Mouse (Mus musculus): ENCODE results near the gene Ankrd34a. TPM values are rescaled to one million over a fixed set of nuclear protein-coding genes. Genes with fewer than 3 reads are reported as not detected.
A peak's percentile ranks its signal among the peaks of the same experiment; 100 is the strongest.

Gene Ankrd34a
- total RNA-seq, 2 experiments from 2014 or later = 0.76 to 0.77 TPM

- no peak for DNase-seq (ENCODE audit: low spot score in 2 of 2)
Observed at GRCm38 (mm10) chr3:96561946-96562681, 34.3 kb upstream of the Ankrd34a start.

DNA sequence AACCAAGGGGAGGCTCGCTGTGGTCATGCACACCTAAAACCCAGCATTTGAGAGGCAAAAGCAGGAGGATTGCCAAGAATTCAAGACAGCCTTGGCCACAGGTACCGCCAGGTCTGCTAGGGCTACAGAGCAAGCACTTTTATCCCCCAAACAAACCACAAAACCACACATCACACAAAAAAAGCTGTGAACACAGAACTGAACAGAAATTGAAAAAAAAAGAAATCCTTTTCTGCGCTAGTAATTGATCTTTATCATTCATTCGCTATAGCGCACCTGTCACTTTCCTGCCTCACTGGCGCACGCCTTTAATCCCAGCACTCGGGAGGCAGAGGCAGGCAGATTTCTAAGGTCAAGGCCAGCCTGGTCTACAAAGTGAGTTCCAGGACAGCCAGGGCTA is 33.2 kb upstream of the Ankrd34a start:
- DNase-seq (ENCODE audit: low spot score in 2 of 2) = no peak

DNA sequence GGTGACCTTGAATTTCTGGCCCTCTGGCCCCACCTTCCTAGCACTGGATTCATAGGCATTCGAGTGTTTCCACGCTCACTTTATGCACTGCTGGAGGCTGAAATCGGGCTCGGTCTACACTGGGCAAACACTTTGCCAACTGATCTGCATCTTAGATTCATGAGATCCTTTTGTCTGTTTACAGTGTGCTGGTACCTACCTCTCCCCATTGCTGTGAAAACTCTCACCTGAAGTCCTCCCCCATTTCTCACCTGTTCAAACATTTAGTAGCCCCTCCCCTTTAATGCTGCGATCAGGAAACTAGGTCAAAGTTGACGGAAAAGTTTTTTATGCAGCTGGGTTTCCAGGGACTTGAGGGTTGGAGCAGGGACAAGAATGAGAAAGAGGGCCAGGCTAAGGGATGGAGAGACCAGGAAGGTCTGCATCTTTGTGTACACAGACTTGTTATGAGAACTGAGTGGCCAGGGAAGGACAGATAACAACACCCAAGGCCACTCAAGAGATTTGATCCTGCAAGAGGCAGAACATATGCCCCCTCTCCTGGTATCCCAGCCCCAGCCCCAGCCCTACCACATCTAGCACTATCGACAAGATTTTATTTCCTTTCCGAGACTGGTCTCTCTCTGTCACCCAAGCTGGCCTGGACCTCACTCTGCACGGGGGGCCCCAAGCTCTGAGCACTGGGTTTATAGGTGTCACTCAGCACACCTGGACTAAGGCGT is 32.4 kb upstream of the Ankrd34a start:
- no peak for DNase-seq (ENCODE audit: low spot score in 2 of 2)

GRCm38 (mm10) chr3:96564633-96565032 is 31.8 kb upstream of the Ankrd34a start:
- no peak for DNase-seq (ENCODE audit: low spot score in 2 of 2)

GRCm38 (mm10) chr3:96565105-96565504 is 31.3 kb upstream of the Ankrd34a start:
- no peak for DNase-seq (ENCODE audit: low spot score in 2 of 2)

DNA sequence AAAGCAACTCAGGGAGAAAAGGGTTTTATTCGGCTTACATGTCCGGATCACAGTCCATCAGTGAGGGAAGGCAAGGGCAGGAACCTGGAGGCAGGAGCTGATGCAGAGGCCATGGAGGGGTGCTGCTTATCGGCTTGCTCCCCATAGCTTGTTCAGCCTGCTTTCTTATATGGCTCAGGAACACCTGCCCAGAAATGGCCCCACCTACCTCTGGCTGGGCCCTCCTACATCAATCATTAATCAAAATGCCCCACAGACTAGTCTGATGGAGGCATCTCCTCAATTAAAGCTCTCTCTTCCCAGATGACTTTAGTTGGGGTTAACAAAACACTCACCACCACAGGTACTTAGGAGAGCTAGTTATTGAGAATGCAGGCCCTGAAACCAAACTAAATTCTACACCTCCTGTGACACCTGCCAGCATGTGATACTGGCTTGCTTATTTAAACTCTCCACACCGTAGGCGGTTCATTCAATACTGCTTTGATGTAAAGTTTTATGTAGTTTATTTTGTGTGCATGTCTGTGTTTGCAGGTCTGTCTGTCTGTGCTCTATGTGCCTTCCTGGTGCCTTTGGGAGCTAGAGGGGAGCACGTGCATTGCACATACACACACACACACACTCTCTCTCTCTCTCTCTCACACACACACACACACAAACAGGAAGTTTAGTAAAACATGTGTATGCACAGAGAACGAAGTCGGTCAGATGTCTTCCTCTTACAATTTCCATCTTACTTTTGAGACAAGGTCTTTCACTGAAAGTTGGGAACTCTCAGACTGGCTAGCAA is 29.6 kb upstream of the Ankrd34a start:
- no peak for DNase-seq (ENCODE audit: low spot score in 2 of 2)

DNA sequence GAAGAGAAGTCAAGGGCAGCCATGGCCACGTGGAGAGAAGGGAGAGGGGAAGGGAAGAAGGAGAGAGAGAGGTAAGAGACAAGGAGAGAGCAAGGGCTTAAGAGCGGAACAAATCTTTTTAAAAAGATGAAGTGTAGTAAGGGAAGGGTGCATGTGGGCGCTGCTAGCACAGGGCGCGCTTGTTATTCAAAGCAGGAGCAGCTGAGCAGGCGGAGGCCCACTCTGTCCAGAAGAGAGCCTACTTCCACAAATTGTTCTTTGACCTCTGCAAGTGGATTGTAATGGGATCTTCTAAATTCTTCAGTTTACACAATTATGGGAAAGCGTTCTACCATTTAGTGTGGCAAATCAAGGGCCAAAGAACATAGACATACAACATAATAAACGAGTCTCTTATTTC is 27.8 kb upstream of the Ankrd34a start:
- DNase-seq (ENCODE audit: low spot score in 2 of 2) = no peak

DNA sequence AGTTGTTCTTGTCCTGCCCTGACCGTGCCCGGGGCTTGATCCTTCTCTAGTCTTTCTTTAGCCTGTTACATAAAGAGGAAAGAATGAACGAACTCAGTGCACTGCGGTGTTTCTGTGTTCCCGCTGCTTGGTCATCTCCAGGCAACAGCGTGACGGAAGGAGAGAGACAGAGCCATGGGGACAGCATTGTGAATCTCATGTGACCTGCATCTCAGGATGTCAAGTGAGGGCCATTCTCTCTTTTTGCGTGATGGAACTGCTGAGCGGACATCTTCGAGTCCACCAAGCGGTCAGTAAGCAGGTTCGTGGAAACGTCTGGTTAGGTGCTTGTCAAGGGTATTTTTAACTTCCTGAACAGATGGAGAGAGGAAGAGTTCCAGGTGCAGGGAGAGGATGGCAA is 26.9 kb upstream of the Ankrd34a start:
- DNase-seq (ENCODE audit: low spot score in 2 of 2) = no peak

DNA sequence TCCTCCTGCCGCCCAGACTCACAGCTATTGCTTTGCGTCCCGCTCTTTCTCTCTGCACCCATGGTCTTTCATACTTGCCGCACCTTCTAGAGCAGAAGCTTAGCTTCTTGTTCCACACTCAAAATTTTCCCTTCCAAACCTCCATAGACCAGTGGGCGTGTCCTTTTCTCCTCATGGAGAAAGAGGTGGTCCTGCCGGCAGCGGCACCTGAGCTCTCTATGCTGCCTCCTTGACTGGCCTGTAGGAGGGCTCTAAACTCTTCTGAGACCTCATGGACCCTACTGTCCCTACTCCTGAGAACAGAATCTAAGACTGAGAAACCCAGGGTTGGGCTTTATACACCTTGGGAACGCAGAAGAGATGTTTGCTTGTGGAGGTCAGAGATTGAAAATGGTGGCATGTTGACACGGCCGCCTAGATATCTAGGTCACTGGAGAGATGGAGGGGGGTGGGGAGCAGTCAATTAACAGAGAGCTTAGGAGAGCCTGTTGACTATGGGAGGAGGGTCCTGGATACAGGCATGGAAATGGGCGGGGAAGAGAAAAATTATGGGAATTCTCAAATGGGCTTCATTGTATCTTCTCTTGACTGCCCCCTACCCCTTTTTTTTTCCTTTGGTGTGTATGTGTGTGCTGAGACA is 26.4 kb upstream of the Ankrd34a start:
- DNase-seq (ENCODE audit: low spot score in 2 of 2) = no peak

DNA sequence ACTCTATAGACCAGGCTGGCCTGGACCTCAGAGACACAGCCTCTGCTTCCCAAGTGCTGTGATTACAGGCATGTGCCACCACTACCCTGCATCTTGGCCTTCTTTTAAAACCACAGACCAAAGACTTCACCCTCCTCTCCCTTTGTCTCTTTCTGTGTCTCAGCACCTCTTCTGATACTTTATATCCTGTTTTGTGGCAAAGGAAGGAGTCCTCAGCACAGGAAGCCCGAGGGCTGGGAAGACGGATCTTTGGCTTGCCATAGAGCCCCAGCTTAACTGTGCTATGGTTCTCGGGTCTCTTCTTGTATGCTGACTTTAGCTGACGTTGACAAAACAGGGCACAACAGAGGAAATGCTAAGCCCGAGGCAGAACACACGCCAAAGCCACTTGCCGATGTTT is 25.8 kb upstream of the Ankrd34a start:
- no peak for DNase-seq (ENCODE audit: low spot score in 2 of 2)

- no peak for DNase-seq (ENCODE audit: low spot score in 2 of 2)
Observed at GRCm38 (mm10) chr3:96571336-96571735, 25.1 kb upstream of the Ankrd34a start.

GRCm38 (mm10) chr3:96571896-96572698 is 24.3 kb upstream of the Ankrd34a start:
- peak in 1 of 2 experiments; percentile 28 for DNase-seq (ENCODE audit: low spot score in 2 of 2)

- DNase-seq (ENCODE audit: low spot score in 2 of 2) = peak in 1 of 2 experiments; percentile 36
Observed at GRCm38 (mm10) chr3:96573611-96574511, 22.6 kb upstream of the Ankrd34a start.

GRCm38 (mm10) chr3:96575272-96575984 is 21.0 kb upstream of the Ankrd34a start:
- peak in 1 of 2 experiments; percentile 50 for DNase-seq (ENCODE audit: low spot score in 2 of 2)

GRCm38 (mm10) chr3:96576005-96576658 is 20.3 kb upstream of the Ankrd34a start:
- DNase-seq (ENCODE audit: low spot score in 2 of 2) = peak; percentile 62 to 69

DNA sequence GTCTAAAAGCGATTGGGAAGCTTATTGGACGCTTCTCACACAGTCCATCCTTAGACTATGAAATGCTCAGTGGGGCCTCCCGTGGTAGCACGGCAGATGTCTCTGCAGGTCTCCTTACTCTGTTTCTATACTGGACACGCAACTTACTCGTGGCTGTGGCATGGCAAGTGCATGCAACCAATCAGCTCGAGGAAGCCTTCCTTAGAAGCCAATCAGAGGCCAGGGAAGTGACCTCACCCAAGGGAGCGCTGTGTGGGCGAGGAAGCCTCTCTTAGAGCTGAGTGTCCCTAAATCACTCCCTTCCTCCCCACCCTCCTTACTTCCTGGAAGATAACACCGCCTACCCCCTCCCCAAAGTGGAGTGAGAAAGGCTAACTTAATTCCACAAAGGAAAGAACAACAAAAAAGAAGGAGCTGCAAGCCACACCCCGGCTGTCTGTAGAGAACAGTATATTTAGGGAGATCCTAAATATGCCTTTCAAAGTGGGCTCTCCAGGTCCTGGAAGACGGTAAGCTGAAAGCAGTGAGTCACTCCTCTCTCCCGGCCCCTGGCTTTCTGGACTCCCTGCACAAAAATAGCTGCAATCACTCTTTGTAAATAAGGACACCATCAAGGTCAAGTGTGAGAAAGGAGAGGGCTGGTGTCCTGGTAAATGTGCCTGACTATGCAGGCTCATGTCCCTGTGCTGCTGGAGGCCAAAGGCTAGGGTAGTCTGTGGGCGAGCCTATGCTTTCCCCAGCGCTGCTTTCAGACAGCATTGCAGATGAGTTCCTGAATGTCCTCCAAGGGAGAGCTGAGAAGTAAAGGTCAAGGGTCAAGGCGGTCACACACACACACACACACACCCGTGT is 19.5 kb upstream of the Ankrd34a start, which contains the start of gene Gm16253:
TSS of gene Gm16253 (plus strand) at position 295 of the 852 bp plus-strand sequence.
- peak; percentile 79 to 85 for DNase-seq (ENCODE audit: low spot score in 2 of 2)

DNA sequence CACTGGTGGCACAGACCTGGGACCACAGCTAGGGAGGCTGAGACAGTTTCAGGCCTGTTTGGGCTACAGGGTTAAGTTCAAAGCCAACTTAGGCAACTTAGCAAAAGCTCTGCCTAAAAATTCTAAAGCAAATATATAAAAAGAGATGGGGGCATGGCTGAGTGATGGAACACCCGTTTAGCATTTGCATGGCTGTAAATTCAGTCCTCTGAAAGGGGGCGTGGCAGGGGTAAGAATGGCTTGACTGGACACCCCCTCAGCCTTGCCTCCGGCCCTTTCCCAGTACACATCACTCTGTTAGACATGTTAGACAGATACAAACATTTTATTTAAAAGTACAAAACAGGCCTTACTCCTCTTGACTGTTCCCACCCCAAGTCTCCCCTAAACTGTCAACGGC is 18.9 kb upstream of the Ankrd34a start:
- DNase-seq (ENCODE audit: low spot score in 2 of 2) = peak in 1 of 2 experiments; percentile 20

All from adrenal gland, adult 18-20 months (tissue).